Mouse (Mus musculus): ENCODE results near the gene Tgm6. TPM values are rescaled to one million over a fixed set of nuclear protein-coding genes. Genes with fewer than 3 reads are reported as not detected.

Tgm6 gene
- not detected in 2 replicates for polyA plus RNA-seq (2014; fragmentation: Nextera tagmentation; extraction: Ambion mirVana)

DNA sequence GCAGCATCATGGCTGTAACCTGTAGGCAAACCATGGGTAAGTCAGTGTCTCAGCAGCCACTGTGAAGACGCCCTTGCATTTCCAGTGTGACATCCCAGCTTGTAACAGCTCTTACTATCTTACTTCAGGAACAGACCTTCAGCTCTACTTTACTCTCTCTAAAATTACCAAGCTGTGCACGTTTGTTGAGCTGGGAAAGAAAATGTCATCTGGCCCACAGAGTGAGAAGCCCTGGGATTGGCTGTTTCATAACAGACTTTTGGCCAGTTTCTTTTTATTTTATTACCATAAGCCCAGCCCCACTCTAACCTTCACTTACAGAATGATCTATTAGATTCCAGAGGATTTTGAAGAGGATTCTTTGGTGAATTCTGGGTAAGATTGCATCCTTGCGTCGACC is at the start of gene Tgm6:
Tgm6 (plus strand) TSS at position 301 of the 400 bp plus-strand sequence.
- Histone ChIP-seq H3K27me3 (ENCODE audit: control insufficient read depth, insufficient read depth, low read length) (no peaks in the 10 kb centered on the region), H3K4me3 (ENCODE audit: low read depth, low read length) (no peak within 1 kb of the TSS), H3K9ac (replicated peaks; ENCODE audit: low read length) (no peak within 1 kb of the TSS), H3K27ac (replicated peaks; ENCODE audit: low read depth, low read length) (no peak within 1 kb of the TSS), H3K9me3 (replicated peaks; ENCODE audit: control insufficient read depth, low read length) (no peaks in the 10 kb centered on the region), H3K36me3 (replicated peaks; ENCODE audit: control insufficient read depth, insufficient read depth, low read depth, low read length) (no peaks in the 10 kb centered on the region), H3K4me1 (ENCODE audit: control insufficient read depth, insufficient read depth, low read length) (no peaks in the 10 kb centered on the region), H3K4me2 (ENCODE audit: low read depth, low read length) (no peak within 1 kb of the TSS)
- DNase-seq (ENCODE audit: low spot score): no peak
- ATAC-seq (replicated peaks; ENCODE audit: insufficient number of reproducible peaks, low FRiP score, low TSS enrichment, low read depth): no peak
- 72% methylated on average over 4 of the region's 4 CpGs for WGBS

DNA sequence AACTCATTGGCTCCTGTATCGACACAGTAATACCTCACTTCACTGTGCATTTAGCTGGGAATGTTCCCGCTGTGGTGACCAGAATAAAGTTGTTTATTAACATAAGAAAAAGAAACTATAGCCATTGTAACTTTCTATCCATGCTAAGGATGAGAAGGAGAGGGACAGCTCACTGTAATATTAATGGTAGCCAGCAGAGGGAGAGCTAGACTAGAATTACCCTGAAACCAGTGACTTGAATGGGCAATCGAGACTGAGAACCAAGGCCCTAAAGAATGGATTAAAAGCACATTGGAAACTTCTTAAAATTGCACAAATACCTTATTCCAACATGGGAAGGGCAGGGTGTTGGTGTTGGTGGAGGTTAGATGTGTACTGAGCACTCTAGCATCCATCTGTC is 44.0 kb upstream of the Tgm6 start:
- Histone ChIP-seq H3K27me3 (ENCODE audit: control insufficient read depth, insufficient read depth, low read length) (no peaks in the 10 kb centered on the region), H3K36me3 (replicated peaks; ENCODE audit: control insufficient read depth, insufficient read depth, low read depth, low read length) (no peaks in the 10 kb centered on the region), H3K4me2 (ENCODE audit: low read depth, low read length) (no peak overlapping the region), H3K27ac (replicated peaks; ENCODE audit: low read depth, low read length) (no peak overlapping the region), H3K9ac (replicated peaks; ENCODE audit: low read length) (no peak overlapping the region), H3K4me3 (ENCODE audit: low read depth, low read length) (no peak overlapping the region), H3K4me1 (ENCODE audit: control insufficient read depth, insufficient read depth, low read length) (no peaks in the 10 kb centered on the region), H3K9me3 (replicated peaks; ENCODE audit: control insufficient read depth, low read length) (no peaks in the 10 kb centered on the region)
- ATAC-seq (replicated peaks; ENCODE audit: insufficient number of reproducible peaks, low FRiP score, low TSS enrichment, low read depth): no peak
- peak; percentile 65 for DNase-seq (ENCODE audit: low spot score)
- 28% methylated on average over 3 of the region's 3 CpGs for WGBS

DNA sequence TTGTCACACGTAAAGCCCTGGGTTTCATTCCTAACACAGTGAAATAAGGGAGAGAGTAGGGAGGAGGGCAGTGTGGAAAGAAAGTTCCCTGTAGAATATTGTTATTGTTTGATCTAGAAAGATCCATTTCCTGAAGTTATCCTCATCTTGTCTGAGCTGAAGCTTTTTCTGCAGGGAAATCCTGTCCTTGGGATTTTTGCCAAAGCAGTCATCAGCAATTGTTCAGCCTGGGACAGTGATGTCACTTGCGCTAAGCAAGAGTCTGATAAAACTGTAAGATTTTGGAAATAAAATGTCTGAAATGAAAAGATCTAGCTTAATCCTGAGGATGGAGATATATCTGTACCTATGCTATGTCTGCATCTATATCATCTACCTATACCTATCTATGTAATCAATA is 41.8 kb upstream of the Tgm6 start:
- H3K9me3 ChIP-seq (replicated peaks; ENCODE audit: control insufficient read depth, low read length): no peaks in the 10 kb centered on the region
- 79% methylated on average over 2 of the region's 2 CpGs for WGBS
- H3K4me3 ChIP-seq (ENCODE audit: low read depth, low read length): no peak overlapping the region
- H3K9ac ChIP-seq (replicated peaks; ENCODE audit: low read length): no peak overlapping the region
- H3K27me3 ChIP-seq (ENCODE audit: control insufficient read depth, insufficient read depth, low read length): no peaks in the 10 kb centered on the region
- H3K4me2 ChIP-seq (ENCODE audit: low read depth, low read length): no peak overlapping the region
- no peaks in the 10 kb centered on the region for H3K4me1 ChIP-seq (ENCODE audit: control insufficient read depth, insufficient read depth, low read length)
- no peak overlapping the region for H3K27ac ChIP-seq (replicated peaks; ENCODE audit: low read depth, low read length)
- no peak for ATAC-seq (replicated peaks; ENCODE audit: insufficient number of reproducible peaks, low FRiP score, low TSS enrichment, low read depth)
- H3K36me3 ChIP-seq (replicated peaks; ENCODE audit: control insufficient read depth, insufficient read depth, low read depth, low read length): no peaks in the 10 kb centered on the region
- DNase-seq (ENCODE audit: low spot score): no peak

DNA sequence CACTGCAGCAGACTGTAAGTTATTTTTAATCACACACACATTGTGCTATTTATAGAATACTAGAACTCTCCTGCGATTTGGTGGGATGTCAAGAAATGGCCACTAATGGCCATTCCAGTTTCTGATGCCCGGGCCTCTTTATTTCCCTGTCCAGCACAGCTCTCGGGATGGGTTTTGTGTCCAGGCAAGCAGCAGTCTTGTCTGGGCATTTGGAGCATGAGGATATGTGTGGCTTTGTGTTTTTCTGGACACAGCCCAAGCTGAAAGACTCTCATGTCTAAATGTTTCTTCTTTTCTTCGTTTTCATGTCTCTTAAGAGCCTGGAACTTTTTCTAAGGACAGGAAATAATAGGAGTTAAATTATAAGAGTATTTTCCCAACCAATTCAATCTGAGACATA is 588 bp downstream of the Tgm6 start:
- H3K9ac ChIP-seq (replicated peaks; ENCODE audit: low read length): no peak overlapping the region
- no peaks in the 10 kb centered on the region for H3K9me3 ChIP-seq (replicated peaks; ENCODE audit: control insufficient read depth, low read length)
- 85% methylated on average over 4 of the region's 4 CpGs for WGBS
- H3K4me1 ChIP-seq (ENCODE audit: control insufficient read depth, insufficient read depth, low read length): no peaks in the 10 kb centered on the region
- no peak overlapping the region for H3K4me2 ChIP-seq (ENCODE audit: low read depth, low read length)
- H3K4me3 ChIP-seq (ENCODE audit: low read depth, low read length): no peak overlapping the region
- no peak for ATAC-seq (replicated peaks; ENCODE audit: insufficient number of reproducible peaks, low FRiP score, low TSS enrichment, low read depth)
- no peaks in the 10 kb centered on the region for H3K36me3 ChIP-seq (replicated peaks; ENCODE audit: control insufficient read depth, insufficient read depth, low read depth, low read length)
- H3K27me3 ChIP-seq (ENCODE audit: control insufficient read depth, insufficient read depth, low read length): no peaks in the 10 kb centered on the region
- DNase-seq (ENCODE audit: low spot score): no peak
- H3K27ac ChIP-seq (replicated peaks; ENCODE audit: low read depth, low read length): no peak overlapping the region

DNA sequence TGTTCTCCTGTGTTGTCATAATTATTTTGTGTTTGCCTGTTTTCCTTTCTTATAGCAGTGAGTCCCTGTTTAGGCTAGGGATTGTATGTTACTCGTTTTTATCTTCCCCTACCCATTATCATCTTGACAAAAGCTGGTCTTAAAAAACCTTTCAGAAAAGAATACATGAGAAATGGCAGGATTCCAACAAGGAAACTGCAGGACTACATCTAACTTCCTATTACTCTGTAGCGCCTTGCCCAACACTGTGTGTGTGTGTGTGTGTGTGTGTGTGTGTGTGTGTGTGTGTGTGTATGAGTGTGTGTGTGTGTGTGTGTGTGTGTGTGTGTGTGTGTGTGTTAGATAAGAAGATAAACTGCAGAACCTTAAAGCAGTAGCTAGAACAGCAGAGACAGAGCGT is 1.2 kb downstream of the Tgm6 start:
- no peaks in the 10 kb centered on the region for H3K27me3 ChIP-seq (ENCODE audit: control insufficient read depth, insufficient read depth, low read length)
- no peaks in the 10 kb centered on the region for H3K36me3 ChIP-seq (replicated peaks; ENCODE audit: control insufficient read depth, insufficient read depth, low read depth, low read length)
- DNase-seq (ENCODE audit: low spot score) (no peak), ATAC-seq (replicated peaks; ENCODE audit: insufficient number of reproducible peaks, low FRiP score, low TSS enrichment, low read depth) (no peak)
- no peaks in the 10 kb centered on the region for H3K4me1 ChIP-seq (ENCODE audit: control insufficient read depth, insufficient read depth, low read length)
- no peak overlapping the region for H3K27ac ChIP-seq (replicated peaks; ENCODE audit: low read depth, low read length)
- H3K4me3 ChIP-seq (ENCODE audit: low read depth, low read length): no peak overlapping the region
- WGBS: 60% methylated on average over 3 of the region's 3 CpGs
- H3K9ac ChIP-seq (replicated peaks; ENCODE audit: low read length): no peak overlapping the region
- no peaks in the 10 kb centered on the region for H3K9me3 ChIP-seq (replicated peaks; ENCODE audit: control insufficient read depth, low read length)
- no peak overlapping the region for H3K4me2 ChIP-seq (ENCODE audit: low read depth, low read length)

DNA sequence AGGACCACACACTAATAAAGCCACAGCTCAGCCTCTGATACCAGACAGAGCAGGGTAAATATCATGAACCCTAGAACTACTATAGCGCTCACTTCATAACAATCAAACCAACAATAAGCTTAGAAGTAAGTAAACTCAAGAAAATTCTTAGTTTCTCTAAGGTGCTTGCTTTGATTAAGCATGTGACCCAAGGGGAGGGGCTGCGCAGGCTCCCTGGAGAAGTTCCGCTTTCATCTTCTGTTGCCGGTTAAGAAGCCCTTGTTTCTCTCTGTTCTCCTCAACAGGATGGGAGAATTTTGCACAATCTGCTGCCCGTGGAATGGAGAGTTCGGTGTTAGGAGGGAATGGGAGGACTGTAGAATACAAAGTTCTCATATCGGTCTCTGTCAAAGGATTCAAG is 6.4 kb downstream of the Tgm6 start:
- 74% methylated on average over 7 of the region's 7 CpGs for WGBS

DNA sequence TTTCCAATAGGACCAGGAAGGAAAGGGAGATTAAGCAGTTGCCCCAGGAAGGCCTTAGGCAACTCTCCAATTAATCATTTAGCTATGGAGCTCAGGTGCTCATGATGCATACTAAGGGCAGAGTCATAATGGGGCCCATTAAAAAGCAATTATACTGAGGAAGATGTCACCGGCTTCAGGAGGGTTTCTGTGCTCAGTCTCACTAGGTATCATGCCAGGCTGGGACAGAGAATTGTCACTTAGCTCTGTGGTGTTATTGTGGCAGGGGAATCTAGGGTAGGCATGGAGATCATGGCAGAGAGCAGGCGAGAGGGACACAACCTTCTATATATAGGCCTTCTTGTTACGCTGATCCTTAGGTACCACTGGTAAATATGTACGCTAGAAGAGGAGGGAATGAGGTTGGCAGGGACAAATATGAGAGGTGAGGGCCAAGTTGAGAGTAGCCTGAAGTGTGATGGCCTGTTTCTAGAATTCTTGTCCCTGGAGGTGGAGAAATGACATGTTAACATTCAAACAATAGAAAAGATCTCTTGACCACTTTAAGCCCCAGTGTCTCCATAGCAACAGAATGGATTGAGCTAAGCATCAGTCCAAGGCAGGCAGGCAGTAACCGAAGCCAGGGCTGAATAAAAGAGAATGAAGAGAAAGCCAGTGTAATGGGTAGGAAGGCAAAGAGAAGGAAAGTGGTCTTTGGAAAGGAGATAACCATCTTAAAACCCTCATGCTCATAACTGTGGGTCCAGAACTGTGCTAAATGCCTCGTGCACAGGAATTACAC is 13.3 kb downstream of the Tgm6 start:
- Histone ChIP-seq H3K27ac (replicated peaks; ENCODE audit: low read depth, low read length) (no peak overlapping the region), H3K27me3 (ENCODE audit: control insufficient read depth, insufficient read depth, low read length) (no peaks in the 10 kb centered on the region), H3K4me1 (ENCODE audit: control insufficient read depth, insufficient read depth, low read length) (no peaks in the 10 kb centered on the region), H3K9ac (replicated peaks; ENCODE audit: low read length) (no peak overlapping the region), H3K4me2 (ENCODE audit: low read depth, low read length) (no peak overlapping the region), H3K4me3 (ENCODE audit: low read depth, low read length) (no peak overlapping the region), H3K36me3 (replicated peaks; ENCODE audit: control insufficient read depth, insufficient read depth, low read depth, low read length) (no peaks in the 10 kb centered on the region), H3K9me3 (replicated peaks; ENCODE audit: control insufficient read depth, low read length) (no peaks in the 10 kb centered on the region)
- DNase-seq (ENCODE audit: low spot score) (no peak), ATAC-seq (replicated peaks; ENCODE audit: insufficient number of reproducible peaks, low FRiP score, low TSS enrichment, low read depth) (no peak)
- WGBS: 79% methylated on average over 6 of the region's 6 CpGs

More for the DNA sequence above, 6.4 kb downstream of the Tgm6 start:
- H3K9ac ChIP-seq (replicated peaks; ENCODE audit: low read length): no peak overlapping the region
- no peaks in the 10 kb centered on the region for H3K36me3 ChIP-seq (replicated peaks; ENCODE audit: control insufficient read depth, insufficient read depth, low read depth, low read length)
- no peak overlapping the region for H3K4me2 ChIP-seq (ENCODE audit: low read depth, low read length)
- H3K9me3 ChIP-seq (replicated peaks; ENCODE audit: control insufficient read depth, low read length): no peaks in the 10 kb centered on the region
- ATAC-seq (replicated peaks; ENCODE audit: insufficient number of reproducible peaks, low FRiP score, low TSS enrichment, low read depth) (no peak), DNase-seq (ENCODE audit: low spot score) (no peak)
- H3K27me3 ChIP-seq (ENCODE audit: control insufficient read depth, insufficient read depth, low read length): no peaks in the 10 kb centered on the region
- no peak overlapping the region for H3K4me3 ChIP-seq (ENCODE audit: low read depth, low read length)
- no peaks in the 10 kb centered on the region for H3K4me1 ChIP-seq (ENCODE audit: control insufficient read depth, insufficient read depth, low read length)
- no peak overlapping the region for H3K27ac ChIP-seq (replicated peaks; ENCODE audit: low read depth, low read length)

DNA sequence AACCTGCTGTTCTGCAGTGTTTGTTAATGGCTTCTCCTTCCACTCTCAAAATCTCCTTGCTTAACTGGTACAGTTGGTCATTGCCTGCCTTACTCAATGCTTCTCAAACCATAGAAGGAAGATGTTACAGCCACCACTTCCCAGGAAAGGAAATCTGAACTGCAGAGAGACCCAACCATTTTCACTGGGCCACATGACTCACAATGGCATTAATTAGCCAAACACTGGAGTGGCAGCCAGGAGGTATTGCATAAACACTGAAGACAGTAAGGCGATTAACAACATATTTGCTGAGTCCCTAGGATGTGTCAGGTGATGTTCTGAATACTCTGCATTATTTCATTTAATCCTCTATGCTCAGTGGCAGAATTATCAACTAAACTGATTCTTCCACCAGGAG is 13.9 kb downstream of the Tgm6 start:
- Histone ChIP-seq H3K27ac (replicated peaks; ENCODE audit: low read depth, low read length) (no peak overlapping the region), H3K4me2 (ENCODE audit: low read depth, low read length) (no peak overlapping the region)
- 71% methylated on average over 1 of the region's 1 CpGs for WGBS

More for the DNA sequence above, 13.9 kb downstream of the Tgm6 start:
- Histone ChIP-seq H3K4me3 (ENCODE audit: low read depth, low read length) (no peak overlapping the region), H3K36me3 (replicated peaks; ENCODE audit: control insufficient read depth, insufficient read depth, low read depth, low read length) (no peaks in the 10 kb centered on the region), H3K4me1 (ENCODE audit: control insufficient read depth, insufficient read depth, low read length) (no peaks in the 10 kb centered on the region), H3K9ac (replicated peaks; ENCODE audit: low read length) (no peak overlapping the region), H3K9me3 (replicated peaks; ENCODE audit: control insufficient read depth, low read length) (no peaks in the 10 kb centered on the region), H3K27me3 (ENCODE audit: control insufficient read depth, insufficient read depth, low read length) (no peaks in the 10 kb centered on the region)
- ATAC-seq (replicated peaks; ENCODE audit: insufficient number of reproducible peaks, low FRiP score, low TSS enrichment, low read depth) (no peak), DNase-seq (ENCODE audit: low spot score) (no peak)
